Mouse (Mus musculus) liver, postnatal 0 days (tissue): ENCODE measurements around the gene Mex3a. TPM values are rescaled to one million over a fixed set of nuclear protein-coding genes. Genes with fewer than 3 reads are reported as not detected.

Experiments used
- ATAC-seq: fragments of 200-750 bp; cut with Nextera tagmentation; 2 replicates; pipeline ENCODE4 v1.8.0; 2017; ENCODE audit warnings: mild to moderate bottlenecking, moderate library complexity
- DNase-seq: peaks from one replicate; pipeline ENCODE4 v3.0.0-alpha.2; 2016
- H3K27ac ChIP-seq: fragments of 300-500 bp; sonication (generic); 2 replicates; pipeline ENCODE4 v1.5.1; 2014; ENCODE audit warnings: antibody characterized with exemption, moderate library complexity, mild to moderate bottlenecking, low read depth
- H3K27me3 ChIP-seq: fragments of 300-500 bp; sonication (generic); 2 replicates; pipeline ENCODE4 v1.6.1; 2014; ENCODE audit warnings: low read length, control low read depth, mixed read lengths; ENCODE audit not compliant: insufficient read depth
- H3K36me3 ChIP-seq: fragments of 300-500 bp; sonication (generic); replicated peaks from 2 replicates; pipeline ENCODE4 v1.6.1; 2014; ENCODE audit warnings: mild to moderate bottlenecking, control low read depth, low read length, moderate library complexity, mixed read lengths; ENCODE audit not compliant: insufficient read depth
- H3K4me1 ChIP-seq: fragments of 300-500 bp; sonication (generic); 2 replicates; pipeline ENCODE4 v1.6.1; 2014; ENCODE audit warnings: antibody characterized with exemption, mild to moderate bottlenecking, control low read depth; ENCODE audit not compliant: insufficient read depth
- H3K4me2 ChIP-seq: fragments of 300-500 bp; sonication (generic); 2 replicates; pipeline ENCODE4 v1.6.1; 2014; ENCODE audit warnings: low read depth, mild to moderate bottlenecking, low read length, moderate library complexity, mixed read lengths
- H3K4me3 ChIP-seq: fragments of 300-500 bp; sonication (generic); 2 replicates; pipeline ENCODE4 v1.5.1; 2014; ENCODE audit warnings: low read depth, low read length
- H3K9ac ChIP-seq: fragments of 300-500 bp; sonication (generic); replicated peaks from 2 replicates; pipeline ENCODE4 v1.6.1; 2014; ENCODE audit warnings: mild to moderate bottlenecking, moderate library complexity
- H3K9me3 ChIP-seq: fragments of 300-500 bp; sonication (generic); 2 replicates; pipeline ENCODE4 v1.6.1; 2016; ENCODE audit warnings: mild to moderate bottlenecking, control low read depth, low read length, mixed read lengths
- CTCF ChIP-seq: sonication (generic); IDR thresholded peaks from 2 replicates; pipeline ENCODE4 v1.5.1; 2016; ENCODE audit warnings: antibody characterized with exemption, low read depth
- EP300 ChIP-seq: IDR thresholded peaks from 2 replicates; pipeline ENCODE4 v1.6.1; 2016; ENCODE audit warnings: antibody characterized with exemption, low read depth, mild to moderate bottlenecking
- WGBS: fragments of 180-500 bp; shearing (Covaris S2); extraction: QIAGEN DNeasy Blood & Tissue Kit; methylation state at CpG from one replicate; pipeline ENCODE4 v1.1.7; 2014; ENCODE audit not compliant: insufficient replicate concordance; 5-methylcytosine and 5-hydroxymethylcytosine counted together
- polyA plus RNA-seq: library from polyadenylated mRNA; unstranded; fragments of >200 nt; fragmentation: Nextera tagmentation; extraction: Ambion mirVana; gene quantifications from 2 replicates; pipeline ENCODE4 v1.2.1, GENCODE M21; 2015

Mex3a gene
- polyA plus RNA-seq, 1 experiment from 2014 or later, result 0.51 TPM

DNA sequence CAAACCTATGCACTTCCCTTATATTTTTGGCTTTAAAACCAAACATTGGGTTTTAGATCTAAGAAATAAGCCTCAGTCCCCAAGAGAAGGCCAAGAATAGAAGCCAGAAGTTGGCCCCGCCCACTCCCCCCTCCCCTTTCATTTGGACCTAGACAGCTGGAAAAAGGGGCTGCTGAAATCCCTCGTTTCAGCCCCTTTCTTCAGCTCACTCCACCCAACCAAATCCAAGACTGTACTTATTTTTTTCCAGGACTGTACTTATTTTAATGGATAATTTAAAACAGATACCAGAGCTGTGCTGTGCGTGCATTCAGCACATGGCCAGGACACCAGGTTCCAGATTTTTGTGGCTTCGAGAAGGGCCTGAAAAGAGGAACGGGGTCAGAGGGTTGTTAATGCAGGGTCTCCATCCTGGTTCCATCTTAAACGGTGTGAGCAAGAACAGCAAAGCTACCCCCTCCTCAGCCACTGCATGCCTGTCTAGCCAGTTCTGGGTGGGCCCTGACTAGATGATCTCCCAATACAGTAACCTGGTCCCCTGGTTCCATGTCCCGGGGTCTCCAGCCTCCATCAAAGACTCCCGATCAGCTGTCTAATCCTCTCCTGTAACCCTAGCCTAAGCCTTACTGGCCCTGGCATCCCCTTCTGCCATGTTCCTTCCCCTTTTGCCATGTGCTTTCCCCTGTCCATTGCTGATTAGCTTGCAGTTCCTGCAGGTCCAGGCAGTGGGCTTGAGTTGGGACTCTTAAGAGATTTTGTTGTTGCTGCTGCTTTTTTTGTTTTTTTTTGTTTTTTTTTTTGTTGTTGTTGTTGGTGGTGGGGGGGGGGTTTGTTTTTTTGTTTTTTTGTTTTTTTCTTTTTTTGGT, 28.1 kb upstream of the Mex3a start:
- peak overlapping the region; percentile 94; the same call in 1 of the 2 replicates for H3K27ac ChIP-seq
- ATAC-seq (no peak), DNase-seq (no peak)
- H3K9me3 ChIP-seq, result no peaks in the 10 kb centered on the region
- TF ChIP-seq CTCF, result no peak
- no peak for TF ChIP-seq EP300
- H3K4me2 ChIP-seq, result no peak overlapping the region
- H3K4me3 ChIP-seq, result no peak overlapping the region
- H3K27me3 ChIP-seq, result no peaks in the 10 kb centered on the region
- H3K36me3 ChIP-seq, result peaks cover 5% of the 10 kb centered on the region; the same call in 1 of the 2 replicates
- WGBS, result 40% methylated on average over 8 of the region's 8 CpGs
- H3K4me1 ChIP-seq, result peaks cover 23% of the 10 kb centered on the region
- no peak overlapping the region for H3K9ac ChIP-seq

DNA sequence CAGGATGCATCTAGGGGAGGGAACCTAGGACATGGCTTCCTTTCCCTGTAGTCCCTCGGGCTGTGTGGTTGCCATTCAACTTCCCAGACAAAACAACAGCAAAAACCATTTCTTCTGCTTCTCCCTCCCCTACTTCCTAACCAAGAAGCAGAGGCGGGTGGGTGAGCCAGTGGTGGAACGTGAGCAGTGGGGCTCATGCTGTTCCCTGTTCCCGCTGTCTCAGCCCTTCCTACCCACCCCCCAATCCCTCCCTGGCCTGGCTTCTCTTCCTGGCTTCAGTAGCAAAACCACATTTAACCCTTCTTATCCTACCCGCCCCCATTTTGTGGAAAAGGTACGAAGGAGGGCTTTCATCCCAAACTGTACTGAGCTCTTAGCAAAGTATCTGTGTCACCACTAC, 27.1 kb upstream of the Mex3a start:
- DNase-seq (no peak), ATAC-seq (no peak)
- Histone ChIP-seq H3K4me1 (peaks cover 31% of the 10 kb centered on the region), H3K9ac (no peak overlapping the region), H3K9me3 (no peaks in the 10 kb centered on the region), H3K4me3 (no peak overlapping the region), H3K4me2 (no peak overlapping the region), H3K27ac (no peak overlapping the region), H3K36me3 (no peaks in the 10 kb centered on the region), H3K27me3 (no peaks in the 10 kb centered on the region)
- 67% methylated on average over 6 of the region's 6 CpGs for WGBS
- TF ChIP-seq CTCF (no peak), EP300 (no peak)

DNA sequence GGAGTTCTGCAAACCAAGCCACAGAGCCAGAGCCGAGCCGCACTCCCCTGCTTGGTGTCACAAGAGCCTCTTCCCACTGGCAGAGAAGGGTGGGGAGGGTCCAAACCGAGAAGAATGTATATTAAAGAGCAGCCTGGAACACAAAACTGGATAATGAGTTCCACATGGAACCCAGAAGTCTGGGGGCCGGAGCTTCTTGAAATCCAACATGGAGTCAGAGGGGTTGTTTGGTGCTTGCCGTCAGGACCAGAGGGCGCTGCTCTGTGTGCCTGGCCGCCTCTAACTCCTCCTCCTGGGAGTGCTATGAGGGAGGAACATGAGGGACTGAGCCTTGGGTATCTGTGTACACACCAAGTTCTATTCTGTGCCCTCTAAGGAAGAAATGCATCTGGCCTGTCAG, 26.4 kb upstream of the Mex3a start:
- H3K9me3 ChIP-seq, result no peaks in the 10 kb centered on the region
- no peak overlapping the region for H3K27ac ChIP-seq
- no peak for DNase-seq
- no peaks in the 10 kb centered on the region for H3K36me3 ChIP-seq
- TF ChIP-seq EP300 (no peak), CTCF (0 out of 2 replicates have a peak, but pooled peaks have one; percentile 1)
- no peak overlapping the region for H3K4me3 ChIP-seq
- peaks cover 30% of the 10 kb centered on the region for H3K4me1 ChIP-seq
- no peak overlapping the region for H3K9ac ChIP-seq
- no peak overlapping the region for H3K4me2 ChIP-seq
- no peaks in the 10 kb centered on the region for H3K27me3 ChIP-seq
- WGBS, result 50% methylated on average over 7 of the region's 7 CpGs
- no peak for ATAC-seq

DNA sequence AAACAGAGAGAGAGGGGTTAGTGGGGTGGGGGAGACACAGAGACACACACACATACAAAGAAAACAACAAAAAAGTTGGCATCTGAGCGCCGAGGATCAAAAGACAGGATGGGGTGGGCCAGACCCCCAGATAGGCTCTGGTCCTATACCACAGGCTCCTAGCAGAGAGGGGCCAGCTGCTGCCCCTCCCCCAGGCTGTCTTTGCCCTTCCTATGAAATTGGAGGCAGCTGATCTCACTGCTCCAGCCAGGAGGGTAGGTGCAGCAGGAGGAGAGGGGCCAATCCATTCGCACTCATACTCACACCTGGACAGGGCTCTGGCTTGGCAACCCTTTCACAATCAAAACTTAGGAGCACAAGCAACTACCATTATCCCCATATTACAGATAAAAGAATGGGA, 22.9 kb upstream of the Mex3a start:
- Histone ChIP-seq H3K4me1 (peaks cover 42% of the 10 kb centered on the region), H3K27me3 (no peaks in the 10 kb centered on the region), H3K9ac (peak overlapping the region; percentile 54), H3K9me3 (no peaks in the 10 kb centered on the region), H3K27ac (peak overlapping the region; percentile 86), H3K4me2 (peak overlapping the region; percentile 79), H3K36me3 (no peaks in the 10 kb centered on the region), H3K4me3 (peak overlapping the region; percentile 42)
- DNase-seq (no peak), ATAC-seq (peak; percentile 2)
- TF ChIP-seq EP300 (no peak), CTCF (no peak)
- 60% methylated on average over 3 of the region's 3 CpGs for WGBS

DNA sequence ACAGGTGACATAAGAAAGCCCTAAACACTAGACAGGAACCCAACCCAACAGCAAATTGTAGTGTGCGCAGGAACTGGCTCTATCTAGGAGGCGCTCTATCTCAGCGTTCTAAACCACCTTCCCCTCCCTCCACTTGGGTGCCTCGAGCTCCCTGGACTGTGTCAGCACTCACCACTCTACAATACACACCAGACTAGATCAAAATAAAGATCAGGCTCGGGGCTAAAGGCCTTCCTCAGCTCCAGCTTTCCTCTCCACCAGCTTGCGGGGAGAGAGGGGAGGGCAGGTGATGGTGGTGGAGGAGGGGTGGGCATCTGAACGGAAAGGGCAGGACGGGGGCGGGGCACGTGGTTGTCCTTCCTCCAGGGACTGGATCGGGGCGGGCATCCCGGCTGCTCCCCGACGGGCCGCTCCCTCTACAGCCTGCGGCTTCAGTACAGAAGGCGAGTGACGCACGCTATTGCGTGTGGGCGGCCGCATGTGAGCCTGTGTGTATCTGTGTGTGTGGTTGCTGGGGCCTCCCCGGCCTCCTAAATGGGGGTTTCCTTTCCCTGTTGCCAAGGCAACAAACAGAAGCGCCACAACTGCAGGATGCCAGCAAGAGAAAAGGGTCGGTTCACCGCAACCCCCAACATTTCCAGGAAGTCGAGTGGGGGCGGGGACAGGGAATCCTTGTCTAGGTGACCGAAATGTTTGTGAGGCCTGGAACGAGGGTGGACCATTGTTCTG, 22.3 kb upstream of the Mex3a start, which contains the start of gene Lmna:
Gene Lmna, minus strand, starts transcription at position 265 of the 729 bp plus-strand sequence.
- Histone ChIP-seq H3K9ac (peak within 1 kb of the TSS; percentile 54), H3K36me3 (no peaks in the 10 kb centered on the region), H3K27ac (peak within 1 kb of the TSS; percentile 86), H3K4me3 (peak within 1 kb of the TSS; percentile 42), H3K4me1 (peaks cover 42% of the 10 kb centered on the region), H3K4me2 (peak within 1 kb of the TSS; percentile 79), H3K27me3 (no peaks in the 10 kb centered on the region), H3K9me3 (no peaks in the 10 kb centered on the region)
- ATAC-seq (peak; percentile 96), DNase-seq (peak; percentile 93)
- WGBS, result 2% methylated on average over 31 of the region's 31 CpGs
- TF ChIP-seq EP300, result peak; percentile 65; the same call in 1 of the 2 replicates
- peak; percentile 58 for TF ChIP-seq CTCF
